Mouse (Mus musculus) midbrain, postnatal 0 days (tissue): ENCODE measurements at regions not wholly inside any gene's neighbourhood (a gene's known extent, or its start where the extent isn't known, plus 50 kb on each side); places are given as distances from the start of the nearest gene placed in this dataset.

Source experiments
- ATAC-seq: fragments of 200-750 bp; cut with Nextera tagmentation; 2 replicates; pipeline ENCODE4 v1.8.0; 2017; ENCODE audit warnings: moderate number of reproducible peaks, mild to moderate bottlenecking, moderate TSS enrichment, moderate library complexity; ENCODE audit not compliant: low FRiP score
- DNase-seq: peaks from one replicate; pipeline ENCODE4 v3.0.0-alpha.2; 2015; ENCODE audit warnings: low spot score
- H3K27ac ChIP-seq: fragments of 300-500 bp; sonication (generic); 2 replicates; pipeline ENCODE4 v1.5.1; 2014; ENCODE audit warnings: low read depth, mild to moderate bottlenecking, low read length, mixed read lengths
- H3K27me3 ChIP-seq: fragments of 300-500 bp; sonication (generic); 2 replicates; pipeline ENCODE4 v1.6.1; 2014; ENCODE audit warnings: low read length, control low read depth, mixed read lengths; ENCODE audit not compliant: insufficient read depth
- H3K36me3 ChIP-seq: fragments of 300-500 bp; sonication (generic); 2 replicates; pipeline ENCODE4 v1.6.1; 2014; ENCODE audit warnings: low read length, control low read depth, mixed read lengths; ENCODE audit not compliant: insufficient read depth
- H3K4me1 ChIP-seq: fragments of 300-500 bp; sonication (generic); 2 replicates; pipeline ENCODE4 v1.6.1; 2014; ENCODE audit warnings: mild to moderate bottlenecking, control low read depth, antibody characterized with exemption, low read length, mixed read lengths; ENCODE audit not compliant: insufficient read depth
- H3K4me2 ChIP-seq: fragments of 300-500 bp; sonication (generic); 2 replicates; pipeline ENCODE4 v1.6.1; 2014; ENCODE audit warnings: low read depth, mild to moderate bottlenecking, low read length, mixed read lengths; ENCODE audit not compliant: poor library complexity, severe bottlenecking
- H3K4me3 ChIP-seq: fragments of 300-500 bp; sonication (generic); 2 replicates; pipeline ENCODE4 v1.5.1; 2014; ENCODE audit warnings: low read depth, mild to moderate bottlenecking, low read length, moderate library complexity
- H3K9ac ChIP-seq: fragments of 300-500 bp; sonication (generic); replicated peaks from 2 replicates; pipeline ENCODE4 v1.6.1; 2014; ENCODE audit warnings: mild to moderate bottlenecking, low read length, moderate library complexity, mixed read lengths; ENCODE audit not compliant: poor library complexity, severe bottlenecking
- H3K9me3 ChIP-seq: fragments of 300-500 bp; sonication (generic); 2 replicates; pipeline ENCODE4 v1.6.1; 2016; ENCODE audit warnings: low read length, control low read depth
- CTCF ChIP-seq: IDR thresholded peaks from 2 replicates; pipeline ENCODE4 v1.5.1; 2016; ENCODE audit warnings: antibody characterized with exemption, mild to moderate bottlenecking
- WGBS: fragments of 180-500 bp; shearing (Covaris S2); extraction: QIAGEN DNeasy Blood & Tissue Kit; methylation state at CpG from one replicate; pipeline ENCODE4 v1.1.7; 2014; 5-methylcytosine and 5-hydroxymethylcytosine counted together

- no peak overlapping the region for H3K4me2 ChIP-seq
- no peaks in the 10 kb centered on the region for H3K27me3 ChIP-seq
- TF ChIP-seq CTCF: no peak
- H3K36me3 ChIP-seq: no peaks in the 10 kb centered on the region
- no peak overlapping the region for H3K9ac ChIP-seq
- H3K4me1 ChIP-seq: no peaks in the 10 kb centered on the region
- H3K4me3 ChIP-seq: no peak overlapping the region
- no peak overlapping the region for H3K27ac ChIP-seq
- DNase-seq (no peak), ATAC-seq (no peak)
- H3K9me3 ChIP-seq: no peaks in the 10 kb centered on the region
Measured at GRCm38 (mm10) chr10:101269371-101269770, 411.9 kb upstream of the Mgat4c start.

DNA sequence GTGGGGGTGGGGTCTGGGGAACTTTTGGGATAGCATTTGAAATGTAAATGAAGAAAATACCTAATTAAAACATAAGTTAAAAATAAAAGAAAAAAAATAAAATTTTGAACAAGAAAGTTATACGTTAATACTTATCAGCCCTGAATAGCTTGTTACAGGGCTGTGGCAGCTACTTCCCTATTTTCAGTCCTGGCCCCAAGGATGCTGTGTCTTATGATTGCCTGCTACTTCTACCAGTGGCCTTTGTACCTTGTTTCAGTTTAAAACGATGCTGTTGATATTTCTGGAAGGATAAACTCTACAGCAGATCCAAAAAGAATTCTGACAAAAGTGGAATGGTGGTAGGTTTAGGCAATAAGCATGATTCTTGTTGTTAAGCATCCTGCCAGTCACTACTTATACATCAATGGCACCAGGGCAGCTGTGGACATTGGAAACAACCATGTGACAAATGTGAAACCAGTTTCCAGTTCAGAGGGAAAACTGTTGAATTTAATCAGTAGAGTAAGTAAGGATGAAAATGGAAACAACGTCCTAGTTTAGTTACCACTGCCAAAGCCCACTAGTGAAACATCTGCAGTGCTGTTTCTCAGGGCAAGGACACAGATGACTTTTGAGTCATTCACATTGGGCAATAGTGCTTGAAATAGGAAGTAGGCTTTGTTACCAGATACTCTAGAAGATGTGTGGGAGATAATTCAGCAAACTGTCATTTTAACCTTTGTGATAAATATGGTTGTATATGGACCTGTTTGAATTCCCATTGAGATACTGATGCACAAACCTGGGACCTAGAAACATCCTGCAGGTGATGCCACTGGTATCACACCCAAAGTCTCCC is 409.6 kb upstream of the Mgat4c start:
- DNase-seq (no peak), ATAC-seq (no peak)
- H3K9ac ChIP-seq: no peak overlapping the region
- no peak overlapping the region for H3K27ac ChIP-seq
- TF ChIP-seq CTCF: no peak
- H3K4me1 ChIP-seq: no peaks in the 10 kb centered on the region
- H3K4me3 ChIP-seq: no peak overlapping the region
- H3K9me3 ChIP-seq: no peaks in the 10 kb centered on the region
- no peaks in the 10 kb centered on the region for H3K27me3 ChIP-seq
- no peak overlapping the region for H3K4me2 ChIP-seq
- 79% methylated on average over 3 of the region's 3 CpGs for WGBS
- H3K36me3 ChIP-seq: no peaks in the 10 kb centered on the region

DNA sequence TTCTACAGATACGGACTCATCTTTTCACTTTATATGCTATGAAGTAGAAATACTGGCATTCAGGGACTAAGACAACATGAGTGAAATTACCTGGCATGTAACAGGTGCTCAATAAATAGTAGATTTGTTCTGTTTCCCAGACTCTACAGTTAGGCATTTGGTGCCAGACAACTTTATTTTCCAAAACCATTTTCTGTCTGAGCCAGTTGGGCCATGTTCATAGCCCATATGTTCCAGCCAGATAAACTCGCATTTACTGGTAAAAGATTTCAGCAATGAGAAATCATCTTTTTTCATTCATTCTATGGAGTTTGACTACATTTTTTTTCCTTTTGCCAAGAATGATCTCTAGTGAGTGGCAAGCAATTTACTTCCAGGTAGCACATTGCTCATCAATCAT is 393.2 kb upstream of the Mgat4c start:
- WGBS: 95% methylated on average over 2 of the region's 2 CpGs
- TF ChIP-seq CTCF: no peak
- H3K9me3 ChIP-seq: no peaks in the 10 kb centered on the region
- H3K4me3 ChIP-seq: no peak overlapping the region
- H3K4me2 ChIP-seq: no peak overlapping the region
- no peaks in the 10 kb centered on the region for H3K4me1 ChIP-seq
- no peak for ATAC-seq
- DNase-seq: peak; percentile 9
- H3K36me3 ChIP-seq: no peaks in the 10 kb centered on the region
- no peak overlapping the region for H3K9ac ChIP-seq
- no peaks in the 10 kb centered on the region for H3K27me3 ChIP-seq
- H3K27ac ChIP-seq: no peak overlapping the region

GRCm38 (mm10) chr10:101302138-101302780 is 379.0 kb upstream of the Mgat4c start:
- no peak for TF ChIP-seq CTCF
- no peak for ATAC-seq
- 38% methylated on average over 2 of the region's 2 CpGs for WGBS

GRCm38 (mm10) chr10:101304075-101304474 is 377.2 kb upstream of the Mgat4c start:
- no peak for ATAC-seq
- no peaks in the 10 kb centered on the region for H3K27me3 ChIP-seq
- TF ChIP-seq CTCF: no peak
- no peak overlapping the region for H3K9ac ChIP-seq
- H3K9me3 ChIP-seq: no peaks in the 10 kb centered on the region
- H3K36me3 ChIP-seq: no peaks in the 10 kb centered on the region
- H3K4me2 ChIP-seq: no peak overlapping the region
- H3K27ac ChIP-seq: no peak overlapping the region
- H3K4me1 ChIP-seq: no peaks in the 10 kb centered on the region
- H3K4me3 ChIP-seq: no peak overlapping the region
- DNase-seq: no peak

More at GRCm38 (mm10) chr10:101302138-101302780, 379.0 kb upstream of the Mgat4c start:
- Histone ChIP-seq H3K4me1 (no peaks in the 10 kb centered on the region), H3K9ac (no peak overlapping the region), H3K4me3 (no peak overlapping the region), H3K4me2 (no peak overlapping the region), H3K9me3 (no peaks in the 10 kb centered on the region), H3K27ac (no peak overlapping the region), H3K36me3 (no peaks in the 10 kb centered on the region), H3K27me3 (no peaks in the 10 kb centered on the region)
- DNase-seq: no peak

- H3K4me1 ChIP-seq: no peaks in the 10 kb centered on the region
- H3K9me3 ChIP-seq: no peaks in the 10 kb centered on the region
- no peak overlapping the region for H3K4me3 ChIP-seq
- H3K27ac ChIP-seq: no peak overlapping the region
- ATAC-seq (no peak), DNase-seq (peak; percentile 69)
- H3K4me2 ChIP-seq: no peak overlapping the region
- no peak overlapping the region for H3K9ac ChIP-seq
- TF ChIP-seq CTCF: no peak
- H3K36me3 ChIP-seq: no peaks in the 10 kb centered on the region
- H3K27me3 ChIP-seq: no peaks in the 10 kb centered on the region
- 60% methylated on average over 3 of the region's 3 CpGs for WGBS
Measured at GRCm38 (mm10) chr10:101316659-101317338, 364.5 kb upstream of the Mgat4c start.
